Mouse (Mus musculus) CH12.LX (cell line): ENCODE results near the gene Cenpp.

Experiments
- CTCF ChIP-seq, 2 experiments: IDR thresholded peaks in 1 of 2; conservative IDR thresholded peaks in 1 of 2; 2 replicates each; pipeline ENCODE4 v1.5.1; 2011 to 2012; ENCODE audit warnings: low read depth in 2 of 2, low read length in 2 of 2, improper control_type of control experiment in 1 of 2, inconsistent platforms in 1 of 2, mild to moderate bottlenecking in 1 of 2, moderate library complexity in 1 of 2
- JUN ChIP-seq: IDR thresholded peaks from 2 replicates; pipeline ENCODE4 v1.6.1; 2011; ENCODE audit warnings: low read depth, mild to moderate bottlenecking, low read length, improper control_type of control experiment, moderate library complexity; ENCODE audit not compliant: insufficient read depth
- JUND ChIP-seq: conservative IDR thresholded peaks from 2 replicates; pipeline ENCODE4 v1.6.1; 2011; ENCODE audit warnings: low read depth, low read length, improper control_type of control experiment
- MAX ChIP-seq: IDR thresholded peaks from 2 replicates; pipeline ENCODE4 v1.6.1; 2011; ENCODE audit warnings: low read length, improper control_type of control experiment
- MXI1 ChIP-seq: IDR thresholded peaks from 2 replicates; pipeline ENCODE4 v1.6.1; 2011; ENCODE audit warnings: mild to moderate bottlenecking, low read depth, low read length, improper control_type of control experiment
- PAX5 ChIP-seq: IDR thresholded peaks from 2 replicates; pipeline ENCODE4 v1.6.1; 2012; ENCODE audit warnings: low read length, inconsistent platforms, mixed read lengths

GRCm38 (mm10) chr13:49653180-49653541 is 576 bp upstream of the Cenpp start:
- TF ChIP-seq JUND (no peak), CTCF (conservative IDR thresholded peaks at IDR 0.05 in 1 of 2, IDR thresholded peaks at IDR 0.05 in 1 of 2; ENCODE audit: low read depth in 2 of 2, low read length in 2 of 2) (no peak), MAX (peak; percentile 95; the same call in 1 of the 2 replicates), PAX5 (no peak), MXI1 (peak; percentile 99), JUN (no peak)
